Mouse (Mus musculus) limb, embryonic 12.5 days (tissue): ENCODE measurements around the gene Slc27a1. TPM values are rescaled to one million over a fixed set of nuclear protein-coding genes. Genes with fewer than 3 reads are reported as not detected.

Experiments used
- microRNA-seq: library from miRNA; unstranded; fragments of <30 nt; microRNA quantifications from one replicate; pipeline ENCODE4, GENCODE M21; 2017
- polyA plus RNA-seq: library from polyadenylated mRNA; unstranded; fragments of >200 nt; fragmentation: Nextera tagmentation; extraction: Ambion mirVana; gene quantifications from 2 replicates; pipeline ENCODE4 v1.2.1, GENCODE M21; 2016

Gene Slc27a1
- polyA plus RNA-seq, 1 experiment from 2014 or later: 45.5 TPM

Small RNAs within 50 kb of the gene (microRNA-seq; reads per million reads assigned to microRNA genes)
- not detected for gene Mir6769b

Other genes with a start within 250 kb of the Slc27a1 start
- 92.7 and 100 TPM in 2 replicates for gene Use1, start 202.0 kb upstream of the Slc27a1 start, polyA plus RNA-seq
- gene Ocel1, start 197.6 kb upstream of the Slc27a1 start, polyA plus RNA-seq: 4.2 and 4.9 TPM in 2 replicates
- 65.8 and 72.4 TPM in 2 replicates for gene Nr2f6, start 186.9 kb upstream of the Slc27a1 start, polyA plus RNA-seq
- 7.0 and 7.1 TPM in 2 replicates for gene Ushbp1, start 173.1 kb upstream of the Slc27a1 start, polyA plus RNA-seq
- gene Babam1, start 172.0 kb upstream of the Slc27a1 start, polyA plus RNA-seq: 96.9 TPM in 2 replicates
- 41.5 and 44.1 TPM in 2 replicates for gene Ankle1, start 162.9 kb upstream of the Slc27a1 start, polyA plus RNA-seq
- gene Abhd8, start 105.2 kb upstream of the Slc27a1 start, polyA plus RNA-seq: 78.2 and 82.8 TPM in 2 replicates
- 180 and 203 TPM in 2 replicates for gene Mrpl34, start 103.9 kb upstream of the Slc27a1 start, polyA plus RNA-seq
- 99.8 and 106 TPM in 2 replicates for gene Dda1, start 99.7 kb upstream of the Slc27a1 start, polyA plus RNA-seq
- 6.8 and 6.9 TPM in 2 replicates for gene Ano8, start 82.9 kb upstream of the Slc27a1 start, polyA plus RNA-seq
- gene Gtpbp3, start 80.8 kb upstream of the Slc27a1 start, polyA plus RNA-seq: 22.1 and 23.2 TPM in 2 replicates
- gene Plvap, start 57.1 kb upstream of the Slc27a1 start, polyA plus RNA-seq: 59.2 and 62.5 TPM in 2 replicates
- gene Ccdc194, start 43.2 kb upstream of the Slc27a1 start, polyA plus RNA-seq: 0.25 and 0.49 TPM in 2 replicates
- gene Bst2, start 31.4 kb upstream of the Slc27a1 start, polyA plus RNA-seq: 8.1 and 11.3 TPM in 2 replicates
- 64.3 and 69.1 TPM in 2 replicates for gene Mvb12a, start 26.0 kb upstream of the Slc27a1 start, polyA plus RNA-seq
- 0.13 and 0.26 TPM in 2 replicates for gene Tmem221, start 10.0 kb upstream of the Slc27a1 start, polyA plus RNA-seq
- gene Nxnl1, start 2.3 kb upstream of the Slc27a1 start, polyA plus RNA-seq: not detected in 2 replicates
- 228 and 243 TPM in 2 replicates for gene Pgls, start 23.3 kb downstream of the Slc27a1 start, polyA plus RNA-seq
- gene Fam129c, start 28.8 kb downstream of the Slc27a1 start, polyA plus RNA-seq: 4.6 and 6.6 TPM in 2 replicates
- gene Colgalt1, start 42.1 kb downstream of the Slc27a1 start, polyA plus RNA-seq: 61.4 and 65.9 TPM in 2 replicates
- gene Unc13a, start 102.9 kb downstream of the Slc27a1 start, polyA plus RNA-seq: 0.60 and 0.86 TPM in 2 replicates
- gene Jak3, start 107.4 kb downstream of the Slc27a1 start, polyA plus RNA-seq: 3.8 and 4.4 TPM in 2 replicates
- gene Insl3, start 120.3 kb downstream of the Slc27a1 start, polyA plus RNA-seq: 0.54 and 0.64 TPM in 2 replicates
- 0.70 and 1.1 TPM in 2 replicates for gene B3gnt3, start 132.9 kb downstream of the Slc27a1 start, polyA plus RNA-seq
- 5.5 and 6.0 TPM in 2 replicates for gene Fcho1, start 156.8 kb downstream of the Slc27a1 start, polyA plus RNA-seq